Mouse (Mus musculus): ENCODE measurements around the gene B020004J07Rik. TPM values are rescaled to one million over a fixed set of nuclear protein-coding genes. Genes with fewer than 3 reads are reported as not detected.
"Not testable (repeated sequence)": the region's sequence is repeated elsewhere in the genome, so short reads cannot be mapped to it uniquely, and the experiment has no call there.

B020004J07Rik gene
- polyA plus RNA-seq (2012; rRNA removed) = not detected in 2 replicates

- not testable (repeated sequence) for DNase-seq (ENCODE audit: low spot score)
Measured at GRCm38 (mm10) chr4:101843923-101844322, at the start of gene B020004J07Rik. B020004J07Rik (minus strand) TSS chr4:101844023.

- DNase-seq (ENCODE audit: low spot score) = no peak
Measured at GRCm38 (mm10) chr4:101889377-101889776, 45.6 kb upstream of the B020004J07Rik start.

- DNase-seq (ENCODE audit: low spot score) = no peak
Measured at GRCm38 (mm10) chr4:101883641-101884040, 39.8 kb upstream of the B020004J07Rik start.

- DNase-seq (ENCODE audit: low spot score) = not testable (repeated sequence)
Measured at GRCm38 (mm10) chr4:101875687-101876086, 31.9 kb upstream of the B020004J07Rik start.

GRCm38 (mm10) chr4:101872031-101872430 lies 28.2 kb upstream of the B020004J07Rik start:
- DNase-seq (ENCODE audit: low spot score) = not testable (repeated sequence)

- DNase-seq (ENCODE audit: low spot score) = no peak
Measured at GRCm38 (mm10) chr4:101862289-101862688, 18.5 kb upstream of the B020004J07Rik start.

GRCm38 (mm10) chr4:101860873-101861272 lies 17.1 kb upstream of the B020004J07Rik start:
- no peak for DNase-seq (ENCODE audit: low spot score)

GRCm38 (mm10) chr4:101850908-101851307 lies 7.1 kb upstream of the B020004J07Rik start:
- DNase-seq (ENCODE audit: low spot score) = no peak

Other genes starting within 250 kb of the B020004J07Rik start
- gene Leprot, start 196.3 kb downstream of the B020004J07Rik start, polyA plus RNA-seq (2012; rRNA removed) = 139 and 158 TPM in 2 replicates
- 16.9 and 20.1 TPM in 2 replicates for gene Lepr, start 126.6 kb downstream of the B020004J07Rik start, polyA plus RNA-seq (2012; rRNA removed)
- not detected in 2 replicates for gene C130073F10Rik, start 49.8 kb upstream of the B020004J07Rik start, polyA plus RNA-seq (2012; rRNA removed)
- 0.04 TPM in 1 of 2 replicates, not detected in the other for gene Gm12800, start 65.1 kb upstream of the B020004J07Rik start, polyA plus RNA-seq (2012; rRNA removed)
- gene Gm12794, start 96.4 kb upstream of the B020004J07Rik start, polyA plus RNA-seq (2012; rRNA removed) = not detected in 2 replicates
- gene Gm12790, start 137.0 kb upstream of the B020004J07Rik start, polyA plus RNA-seq (2012; rRNA removed) = not detected in 2 replicates
- gene Gm12789, start 142.6 kb upstream of the B020004J07Rik start, polyA plus RNA-seq (2012; rRNA removed) = not detected in 2 replicates
- gene Pde4b, start 243.5 kb upstream of the B020004J07Rik start, polyA plus RNA-seq (2012; rRNA removed) = 32.8 and 47.1 TPM in 2 replicates